In genomic region chr17:83902091-83902490, GRCm38 (mm10) we compare ENCODE assay signal across 12 mouse cellular contexts. TPM values are rescaled to one million over a fixed set of nuclear protein-coding genes. Genes with fewer than 3 reads are reported as not detected.
A peak's percentile ranks its signal among the peaks of the same experiment; 100 is the strongest.
DNase-seq lines count a peak whose midpoint lies in the region; ATAC-seq and TF ChIP-seq lines count a peak whose summit lies in the region.
"Had no signal": no experiment of that assay in that cellular context is flagged by ENCODE, and none has a peak within 500 bp of the region (broad histone marks: within the 10 kb centered on the region; RNA-seq: fewer than 3 reads in every experiment).

No protein-coding gene starts in this region.

- ATAC-seq in forebrain, embryonic 12.5 days (ENCODE audit: low FRiP score), result no peak
- no peak for ATAC-seq in midbrain, embryonic 14.5 days (ENCODE audit: low FRiP score, low TSS enrichment)
- no peak for ATAC-seq in midbrain, embryonic 15.5 days (replicated peaks)
- ATAC-seq: forebrain, embryonic 16.5 days had no signal

- TF ChIP-seq CTCF in cerebellum, adult 2 months (IDR thresholded peaks at IDR 0.05; ENCODE audit: borderline replicate concordance, insufficient read depth, low read depth, low read length), result no peak

- H3K27me3 ChIP-seq in forebrain, embryonic 10.5 days (ENCODE audit: poor library complexity, severe bottlenecking), result peaks cover 30% of the 10 kb centered on the region; the same call in 1 of the 2 replicates
- H3K27me3 ChIP-seq in forebrain, embryonic 12.5 days, result peaks cover 2% of the 10 kb centered on the region
- H3K27me3 ChIP-seq in midbrain, embryonic 14.5 days (ENCODE audit: control insufficient read depth, insufficient read depth, low read length), result no peaks in the 10 kb centered on the region
- H3K27me3 ChIP-seq in midbrain, embryonic 15.5 days (replicated peaks), result no peaks in the 10 kb centered on the region
- no peaks in the 10 kb centered on the region for H3K27me3 ChIP-seq in cerebellum, adult 2 months (ENCODE audit: control insufficient read depth, insufficient read depth, low read length)
- H3K27me3 ChIP-seq: hindbrain, embryonic 15.5 days had no signal

- no peak overlapping the region for H3K4me3 ChIP-seq in forebrain, embryonic 10.5 days
- H3K4me3 ChIP-seq in forebrain, embryonic 12.5 days (replicated peaks), result no peak overlapping the region
- no peak overlapping the region for H3K4me3 ChIP-seq in midbrain, embryonic 14.5 days (replicated peaks; ENCODE audit: low read depth, low read length)
- H3K4me3 ChIP-seq in midbrain, embryonic 15.5 days, result no peak overlapping the region
- no peak overlapping the region for H3K4me3 ChIP-seq in cerebellum, adult 2 months (replicated peaks; ENCODE audit: insufficient read depth, low read depth, low read length)
- H3K4me3 ChIP-seq: hindbrain, embryonic 15.5 days had no signal

- 69% methylated on average over 6 of the region's 6 CpGs for WGBS in forebrain, embryonic 10.5 days
- 69% methylated on average over 6 of the region's 6 CpGs for WGBS in forebrain, embryonic 12.5 days
- 57% methylated on average over 6 of the region's 6 CpGs for WGBS in midbrain, embryonic 14.5 days
- 58% methylated on average over 6 of the region's 6 CpGs for WGBS in midbrain, embryonic 15.5 days
- 70% methylated on average over 6 of the region's 6 CpGs for WGBS in cerebellum, adult 2 months

- H3K9ac ChIP-seq in forebrain, embryonic 12.5 days, result no peak overlapping the region
- no peak overlapping the region for H3K9ac ChIP-seq in midbrain, embryonic 14.5 days (replicated peaks; ENCODE audit: low read length)
- no peak overlapping the region for H3K9ac ChIP-seq in midbrain, embryonic 15.5 days
- H3K9ac ChIP-seq: hindbrain, embryonic 15.5 days; liver, embryonic 14.5 days had no signal

- intact Hi-C loops in heart, postnatal 10 days (cut with DNase I), result loop anchor here (2.0 to 5.0 kb wide), 6 partner anchors 71 to 580 kb away; no protein-coding TSS in a partner anchor

- DNase-seq in forebrain, embryonic 10.5 days (ENCODE audit: extremely low spot score, low spot score), result no peak
- DNase-seq in midbrain, embryonic 14.5 days, result peak; percentile 27
- DNase-seq in gonadal fat pad, adult 2 months (ENCODE audit: low read depth), result peak; percentile 84
- no peak for DNase-seq in cerebellum, postnatal 4 days (ENCODE audit: low spot score in 2 of 2)
- no peak for DNase-seq in cerebellum, adult 2 months
- no peak for DNase-seq in heart, postnatal 10 days
- DNase-seq: heart, adult 18-20 months had no signal

- H3K4me2 ChIP-seq in forebrain, embryonic 12.5 days, result no peak overlapping the region
- no peak overlapping the region for H3K4me2 ChIP-seq in midbrain, embryonic 14.5 days (ENCODE audit: low read length)
- no peak overlapping the region for H3K4me2 ChIP-seq in midbrain, embryonic 15.5 days
- H3K4me2 ChIP-seq: hindbrain, embryonic 15.5 days had no signal

- peaks cover 30% of the 10 kb centered on the region for H3K4me1 ChIP-seq in forebrain, embryonic 10.5 days
- H3K4me1 ChIP-seq in forebrain, embryonic 12.5 days, result no peaks in the 10 kb centered on the region
- H3K4me1 ChIP-seq in midbrain, embryonic 14.5 days (ENCODE audit: control insufficient read depth, insufficient read depth, low read length), result 0 out of 2 replicates have a peak, but pooled peaks cover 5% of the 10 kb centered on the region
- no peaks in the 10 kb centered on the region for H3K4me1 ChIP-seq in midbrain, embryonic 15.5 days
- H3K4me1 ChIP-seq in cerebellum, adult 2 months (ENCODE audit: control insufficient read depth, insufficient read depth, low read length), result no peaks in the 10 kb centered on the region

- H3K36me3 ChIP-seq in forebrain, embryonic 10.5 days (replicated peaks), result no peaks in the 10 kb centered on the region
- no peaks in the 10 kb centered on the region for H3K36me3 ChIP-seq in forebrain, embryonic 12.5 days (replicated peaks)
- H3K36me3 ChIP-seq in midbrain, embryonic 14.5 days (ENCODE audit: control insufficient read depth, insufficient read depth, low read length), result no peaks in the 10 kb centered on the region
- H3K36me3 ChIP-seq in midbrain, embryonic 15.5 days (replicated peaks), result no peaks in the 10 kb centered on the region
- H3K36me3 ChIP-seq: hindbrain, embryonic 15.5 days had no signal

- peak overlapping the region; percentile 15; the same call in 1 of the 2 replicates for H3K27ac ChIP-seq in forebrain, embryonic 10.5 days
- H3K27ac ChIP-seq in forebrain, embryonic 12.5 days, result no peak overlapping the region
- H3K27ac ChIP-seq in midbrain, embryonic 14.5 days (replicated peaks; ENCODE audit: low read depth, low read length), result no peak overlapping the region
- H3K27ac ChIP-seq in midbrain, embryonic 15.5 days, result no peak overlapping the region
- H3K27ac ChIP-seq in cerebellum, adult 2 months (ENCODE audit: insufficient read depth, low read length), result no peak overlapping the region
- H3K27ac ChIP-seq: hindbrain, embryonic 15.5 days; liver, embryonic 14.5 days had no signal

- no peaks in the 10 kb centered on the region for H3K9me3 ChIP-seq in forebrain, embryonic 10.5 days
- H3K9me3 ChIP-seq in forebrain, embryonic 12.5 days, result no peaks in the 10 kb centered on the region
- no peaks in the 10 kb centered on the region for H3K9me3 ChIP-seq in midbrain, embryonic 14.5 days (ENCODE audit: control insufficient read depth, low read length)
- no peaks in the 10 kb centered on the region for H3K9me3 ChIP-seq in midbrain, embryonic 15.5 days
- H3K9me3 ChIP-seq: hindbrain, embryonic 15.5 days had no signal

- TF ChIP-seq POLR2A in cerebellum, adult 2 months (IDR thresholded peaks at IDR 0.05; ENCODE audit: borderline replicate concordance, insufficient read depth, low read length), result no peak

RNA-seq across cellular contexts. Expression of gene Haao, which starts 54.3 kb away (rescaled TPM):
- polyA plus RNA-seq in forebrain, embryonic 10.5 days (2016; fragmentation: Nextera tagmentation; extraction: Ambion mirVana), result 0.25 and 0.36 TPM in 2 replicates
- not detected in 2 replicates for polyA plus RNA-seq in forebrain, embryonic 12.5 days (2016; fragmentation: Nextera tagmentation; extraction: Ambion mirVana)
- 0.20 TPM in 1 of 2 replicates, not detected in the other for polyA plus RNA-seq in midbrain, embryonic 14.5 days (2014; fragmentation: Nextera tagmentation; extraction: Ambion mirVana)
- 0.29 TPM in 1 of 2 replicates, not detected in the other for polyA plus RNA-seq in midbrain, embryonic 15.5 days (2015; fragmentation: Nextera tagmentation; extraction: Ambion mirVana)
- 3.3 and 3.7 TPM in 2 replicates for polyA plus RNA-seq in gonadal fat pad, adult 2 months (2012; rRNA removed)
- polyA plus RNA-seq in cerebellum, adult 2 months (2012; rRNA removed), result 0.51 and 0.75 TPM in 2 replicates
- total RNA-seq in heart, postnatal 10 days (2021), result not detected

Comparison
In these comparisons a context has a peak if more than half of its experiments do, and no peak if none do; other contexts are left out.
1. DNase-seq: peak in midbrain, embryonic 14.5 days (single experiment) and gonadal fat pad, adult 2 months (single experiment); none in forebrain, embryonic 10.5 days (single experiment), cerebellum, postnatal 4 days (0 of 2), cerebellum, adult 2 months (0 of 2) and heart, postnatal 10 days (0 of 2).